Mouse (Mus musculus): ENCODE measurements around the gene Mrpl27.
"Not testable (repeated sequence)": the region's sequence is repeated elsewhere in the genome, so short reads cannot be mapped to it uniquely, and the experiment has no call there.

The Mrpl27 gene

DNA sequence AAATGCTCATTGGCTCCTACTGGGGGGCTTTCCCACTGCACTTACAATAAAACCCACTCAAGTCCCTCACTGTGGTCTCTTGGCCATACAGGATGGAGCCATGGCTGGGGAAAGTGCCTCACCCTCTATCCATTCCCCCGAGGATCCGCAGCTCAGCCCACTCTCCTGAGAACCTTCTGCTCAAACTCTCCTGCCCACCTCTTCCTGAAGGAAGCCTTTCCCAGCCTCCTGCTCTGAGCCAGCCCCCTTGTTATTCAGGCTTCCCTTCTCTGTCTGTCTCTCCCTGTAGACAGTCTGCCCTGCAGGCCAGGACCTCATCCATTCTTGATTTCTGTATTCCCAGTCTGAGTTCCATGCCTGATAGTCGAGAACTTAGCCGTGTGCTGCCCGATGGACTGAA, 21.4 kb downstream of the Mrpl27 start:
- no peak for DNase-seq (ENCODE audit: low spot score)

DNA sequence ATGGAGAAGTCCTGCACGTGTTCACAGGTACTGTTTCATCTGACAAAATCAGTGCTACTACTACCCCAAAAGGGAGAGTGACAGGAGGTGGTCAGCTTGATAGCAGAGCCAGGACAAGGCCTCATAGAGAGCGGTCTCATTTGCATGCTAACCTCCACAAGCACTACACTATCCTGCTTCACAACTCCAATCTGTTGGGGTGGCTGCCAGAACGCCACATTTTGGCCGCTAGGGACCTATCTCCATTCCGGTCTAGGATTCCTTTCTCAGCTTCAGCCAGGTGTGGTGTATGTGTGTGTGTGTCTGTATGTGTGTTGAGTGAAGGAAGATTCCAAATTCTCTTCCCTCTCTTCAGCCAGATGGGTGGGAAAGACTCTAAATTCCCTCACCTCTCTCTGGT, 21.9 kb downstream of the Mrpl27 start:
- no peak for DNase-seq (ENCODE audit: low spot score)

DNA sequence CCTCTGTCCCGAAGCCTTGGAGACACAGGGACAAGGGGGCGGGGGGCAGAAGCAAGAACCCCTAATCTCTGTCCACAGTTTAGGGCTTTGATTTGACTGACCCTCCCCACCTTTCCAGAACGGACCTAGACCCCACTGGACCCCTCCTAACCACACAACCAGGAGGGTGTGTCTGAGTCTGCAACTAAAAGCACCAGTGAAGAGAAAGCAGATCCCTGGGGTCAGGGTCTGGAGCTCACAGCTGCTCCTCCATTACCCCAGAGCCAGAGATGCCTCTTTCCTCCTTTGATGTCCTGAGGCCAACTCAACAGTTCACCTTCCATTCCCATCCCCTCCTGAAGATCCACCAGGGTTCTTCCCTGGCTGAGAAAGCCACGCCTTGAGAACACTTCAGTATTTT, 22.7 kb downstream of the Mrpl27 start:
- DNase-seq (ENCODE audit: low spot score) = no peak

DNA sequence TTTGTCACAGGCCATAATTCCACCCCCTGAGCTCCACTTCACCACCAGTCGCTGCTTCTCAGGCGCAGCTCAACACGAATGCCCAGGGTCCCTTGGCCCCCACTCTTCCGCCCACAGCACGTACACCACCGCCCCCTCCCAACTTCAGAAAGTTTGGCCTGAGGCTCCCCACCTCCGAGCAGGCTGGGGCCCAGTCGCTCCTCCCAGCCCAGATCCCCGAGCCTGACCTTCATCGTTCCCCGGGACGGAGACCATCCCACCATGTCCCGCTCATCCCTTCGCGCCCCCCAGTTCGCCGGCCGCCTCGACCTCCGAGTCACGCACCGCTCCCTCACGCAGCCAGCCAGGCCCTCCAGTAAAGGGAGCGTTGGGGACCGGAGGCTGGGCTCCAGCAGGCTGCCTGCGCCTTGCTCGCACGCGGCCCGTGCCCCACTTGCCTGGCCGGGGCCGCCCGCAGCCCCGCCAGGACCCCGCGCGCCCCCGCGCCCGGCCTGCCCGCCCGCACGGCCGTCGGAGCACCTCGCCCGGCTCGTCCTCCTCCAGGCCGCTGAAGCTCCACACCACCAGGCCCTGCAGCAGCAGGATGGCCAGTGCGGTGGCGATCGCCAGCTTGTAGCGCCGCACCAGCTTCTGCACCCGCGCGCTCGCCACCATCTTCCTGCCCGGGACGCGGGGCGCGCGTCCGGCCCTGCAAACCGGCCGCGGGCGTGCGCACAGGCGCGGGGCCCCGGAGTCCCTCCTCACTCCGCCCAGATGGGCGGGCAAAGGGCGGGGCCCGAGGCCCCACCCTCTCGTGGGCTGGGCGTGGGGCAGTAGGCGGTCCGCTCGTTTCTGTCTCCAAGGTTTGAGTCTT, 23.4 kb downstream of the Mrpl27 start, which contains the start of gene Xylt2:
Xylt2 (minus strand) TSS at position 762 of the 853 bp plus-strand sequence.
- peak; percentile 96 for DNase-seq (ENCODE audit: low spot score)

DNA sequence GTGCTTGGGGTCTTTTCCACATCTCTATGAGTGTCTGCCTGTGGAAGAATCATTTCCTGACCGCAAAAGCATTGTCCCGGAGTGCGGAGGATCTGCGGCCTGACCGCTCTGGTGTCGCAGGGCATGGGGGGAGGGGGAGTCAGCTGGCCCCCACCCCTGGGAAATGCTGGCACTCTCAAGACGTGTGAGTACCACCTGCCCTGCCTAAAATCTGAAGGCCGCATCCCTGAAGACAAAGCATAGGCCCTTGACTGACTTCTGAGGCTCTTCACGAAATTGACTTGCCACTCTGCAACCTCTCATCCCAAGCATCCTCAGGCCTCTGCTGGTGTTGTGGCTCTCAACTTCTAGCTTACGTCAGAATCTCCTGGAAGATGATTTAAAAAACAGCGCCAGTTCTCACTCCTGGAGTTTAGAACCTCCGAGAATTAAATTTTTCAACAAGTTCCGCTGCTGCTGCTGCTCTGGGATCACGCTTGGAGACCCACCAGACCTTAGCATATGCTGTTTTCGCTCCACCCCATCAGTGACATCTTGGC, 24.1 kb downstream of the Mrpl27 start:
- no peak for DNase-seq (ENCODE audit: low spot score)

DNA sequence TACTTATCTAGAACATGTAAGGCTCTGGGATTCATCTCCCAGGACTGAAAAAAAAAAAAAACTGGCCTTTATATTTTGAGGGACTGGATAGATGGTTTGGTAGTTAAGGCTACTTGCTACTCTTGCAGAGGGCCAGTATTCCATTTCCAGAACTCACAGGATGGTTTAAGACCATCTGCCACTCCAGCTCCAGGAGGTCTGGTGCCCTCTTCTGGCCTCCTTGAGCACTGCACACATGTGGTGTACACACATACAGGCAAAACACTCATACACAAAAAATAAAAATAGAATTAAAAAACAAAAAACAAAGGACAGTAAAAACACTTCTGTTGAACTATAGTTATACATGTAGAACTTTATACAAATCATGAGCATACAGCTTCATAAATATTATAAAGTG, 27.1 kb downstream of the Mrpl27 start:
- no peak for DNase-seq (ENCODE audit: low spot score)

DNA sequence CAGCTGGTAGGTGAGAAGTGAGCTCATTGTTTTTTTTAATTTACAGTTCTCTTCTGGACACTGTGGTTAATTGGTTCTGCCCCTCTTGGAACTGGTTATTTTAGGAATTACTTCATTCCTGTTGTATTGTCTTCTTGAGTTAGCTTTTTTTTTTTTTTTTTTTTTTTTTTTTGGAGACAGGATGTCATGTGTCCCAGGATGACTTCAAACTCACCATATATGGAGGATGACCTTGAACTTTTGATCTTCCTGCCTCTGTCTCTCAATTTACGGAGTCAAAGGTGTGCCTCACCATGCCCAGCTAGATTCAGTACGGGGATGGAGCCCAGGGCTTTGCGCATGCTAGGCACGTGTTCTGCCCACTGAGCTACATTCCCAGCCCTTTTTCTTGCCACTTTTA, 28.1 kb downstream of the Mrpl27 start:
- DNase-seq (ENCODE audit: low spot score) = no peak

DNA sequence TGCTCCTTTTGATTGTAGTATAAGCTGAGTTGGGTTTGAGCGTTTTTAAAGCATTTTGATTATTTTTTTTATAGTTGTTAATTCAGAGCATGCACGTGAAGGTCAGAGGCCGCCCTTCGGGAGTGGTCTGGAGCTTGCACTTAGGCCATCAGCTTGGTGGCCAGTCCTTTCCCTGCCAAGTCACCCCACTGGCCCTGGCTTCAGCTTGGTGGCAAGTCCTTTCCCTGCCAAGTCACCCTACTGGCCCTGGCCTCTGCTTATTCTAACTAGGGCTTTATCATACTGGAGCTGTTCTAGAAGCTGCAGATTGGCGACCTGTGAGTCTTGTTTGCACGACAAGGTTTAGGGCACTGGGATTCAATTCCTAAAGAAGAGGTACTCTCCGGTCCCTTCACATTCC, 28.9 kb downstream of the Mrpl27 start:
- DNase-seq (ENCODE audit: low spot score) = no peak

DNA sequence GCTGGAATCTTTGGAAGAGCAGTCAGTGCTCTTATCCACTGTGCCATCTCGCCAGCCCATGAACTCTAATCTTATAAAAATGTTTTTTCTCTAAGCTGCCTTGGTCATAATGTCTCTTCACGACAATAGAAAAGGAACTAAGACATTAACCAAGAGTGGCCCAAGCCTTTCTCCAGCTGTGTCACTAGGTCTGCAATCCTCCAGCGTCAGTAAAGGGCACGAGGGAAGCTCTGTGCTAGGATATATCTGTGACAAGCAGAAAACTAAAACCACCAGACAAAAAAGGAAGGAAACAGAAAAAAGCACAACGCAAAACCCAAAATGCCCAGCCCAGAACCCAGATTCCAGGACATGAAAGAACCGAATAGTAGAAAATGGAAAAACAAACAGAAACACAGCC, 33.6 kb downstream of the Mrpl27 start:
- no peak for DNase-seq (ENCODE audit: low spot score)

DNA sequence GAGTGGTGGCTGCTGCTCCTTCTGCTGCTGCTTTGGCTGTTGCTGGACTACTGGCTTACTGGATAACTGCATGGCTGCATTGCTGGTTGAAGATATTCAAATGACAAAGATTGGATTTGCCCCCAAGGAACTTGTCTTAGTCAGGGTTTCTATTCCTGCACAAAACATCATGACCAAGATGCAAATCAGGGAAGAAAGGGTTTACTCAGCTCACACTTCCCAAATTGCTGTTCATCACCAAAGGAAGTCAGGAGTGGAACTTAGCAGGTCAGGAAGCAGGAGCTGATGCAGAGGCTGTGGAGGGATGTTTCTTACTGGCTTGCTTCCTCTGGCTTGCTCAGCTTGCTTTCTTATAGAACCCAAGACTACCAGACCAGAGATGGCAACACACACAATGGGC, 38.9 kb downstream of the Mrpl27 start:
- DNase-seq (ENCODE audit: low spot score) = not testable (repeated sequence)

DNA sequence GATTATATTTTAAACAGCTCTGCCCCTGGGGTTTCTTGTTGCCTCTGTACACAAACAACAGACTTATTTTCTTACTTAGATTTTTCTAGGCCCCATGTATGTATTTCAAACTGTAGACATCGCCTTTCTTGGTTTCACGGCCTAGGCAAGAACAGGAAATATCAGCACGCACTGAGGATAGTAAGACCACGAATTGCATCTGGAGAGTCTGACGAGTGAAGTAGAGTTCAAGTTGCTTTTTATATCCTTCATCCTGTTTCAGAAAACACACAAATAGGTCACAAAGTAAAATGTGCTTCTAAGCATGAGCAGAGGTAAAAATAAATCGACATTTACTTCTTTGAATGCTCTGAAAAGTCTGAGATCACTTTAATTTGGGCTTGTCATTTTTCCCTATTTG, 41.9 kb downstream of the Mrpl27 start:
- DNase-seq (ENCODE audit: low spot score) = no peak

DNA sequence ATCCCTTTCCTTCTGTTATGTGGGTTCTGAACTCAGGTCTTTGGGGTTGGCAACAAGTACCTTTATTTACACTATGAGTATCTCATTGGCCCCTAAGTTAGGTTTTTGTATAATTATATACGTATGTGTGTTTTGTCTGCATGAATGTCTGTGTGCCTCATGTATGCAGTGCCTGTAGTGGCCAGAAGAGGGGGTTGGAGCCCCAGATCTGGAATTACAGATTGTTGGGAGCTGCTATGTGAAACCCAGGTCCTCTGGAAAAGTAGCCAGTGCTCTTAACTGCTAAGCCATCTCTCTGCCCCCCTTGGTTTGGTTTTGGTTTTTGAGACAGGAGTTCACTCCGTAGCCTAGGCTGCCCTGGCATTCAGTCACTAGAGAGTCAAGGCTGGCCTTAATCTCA, 43.6 kb downstream of the Mrpl27 start:
- no peak for DNase-seq (ENCODE audit: low spot score)

DNA sequence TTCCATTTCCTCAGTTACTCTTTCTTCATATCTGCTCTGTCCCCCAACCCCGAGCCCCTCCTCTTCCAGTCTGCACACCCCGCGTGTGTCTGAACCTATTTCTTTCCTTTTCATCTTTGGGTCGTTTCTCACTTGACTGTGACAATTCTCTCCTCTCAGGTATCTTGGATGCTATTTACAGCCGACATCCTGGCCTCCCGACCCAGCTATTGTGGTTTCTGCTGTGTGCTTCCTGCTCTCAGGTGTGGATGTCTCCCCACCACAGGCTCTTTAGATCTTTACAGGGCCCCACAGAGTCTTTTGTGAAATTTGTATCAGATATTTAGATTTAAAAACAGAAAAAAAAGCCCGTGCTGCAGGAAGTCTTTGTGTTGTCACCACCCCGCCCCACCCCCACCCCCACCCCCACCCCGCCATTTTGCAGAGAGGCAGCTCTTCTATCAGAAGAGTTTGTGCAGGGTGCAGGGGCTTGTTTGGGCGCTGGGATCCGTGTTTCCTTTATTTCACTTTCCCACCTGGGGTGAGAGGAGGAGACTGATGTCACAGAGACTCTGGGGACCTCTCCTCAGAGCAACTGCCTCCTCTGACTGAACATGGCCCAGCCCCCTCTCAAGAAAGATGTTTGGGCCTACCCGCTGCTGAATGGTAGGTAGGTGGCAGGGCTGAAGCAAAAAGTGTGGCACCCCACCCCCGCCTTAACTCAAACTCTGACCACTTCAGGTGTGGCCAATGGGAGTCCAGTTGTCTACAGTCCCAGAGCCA, 44.3 kb downstream of the Mrpl27 start:
- no peak for DNase-seq (ENCODE audit: low spot score)

DNA sequence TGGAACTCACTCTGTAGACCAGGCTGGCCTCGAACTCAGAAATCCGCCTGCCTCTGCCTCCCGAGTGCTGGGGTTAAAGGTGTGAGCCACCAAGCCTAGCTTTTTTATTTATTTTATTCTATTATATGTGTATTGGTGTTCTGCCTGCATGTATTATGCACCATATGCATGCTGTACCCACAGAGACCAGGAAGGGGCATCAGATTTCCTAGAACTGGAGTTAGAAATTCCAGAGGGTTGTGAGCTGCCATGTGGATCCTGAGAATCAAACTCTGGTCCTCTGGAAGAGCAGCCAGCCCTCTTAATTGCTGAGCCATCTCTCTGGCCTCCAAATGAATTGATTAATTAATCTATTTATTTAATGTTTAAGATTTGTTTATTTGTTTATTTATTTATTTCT, 45.8 kb downstream of the Mrpl27 start:
- no peak for DNase-seq (ENCODE audit: low spot score)

DNA sequence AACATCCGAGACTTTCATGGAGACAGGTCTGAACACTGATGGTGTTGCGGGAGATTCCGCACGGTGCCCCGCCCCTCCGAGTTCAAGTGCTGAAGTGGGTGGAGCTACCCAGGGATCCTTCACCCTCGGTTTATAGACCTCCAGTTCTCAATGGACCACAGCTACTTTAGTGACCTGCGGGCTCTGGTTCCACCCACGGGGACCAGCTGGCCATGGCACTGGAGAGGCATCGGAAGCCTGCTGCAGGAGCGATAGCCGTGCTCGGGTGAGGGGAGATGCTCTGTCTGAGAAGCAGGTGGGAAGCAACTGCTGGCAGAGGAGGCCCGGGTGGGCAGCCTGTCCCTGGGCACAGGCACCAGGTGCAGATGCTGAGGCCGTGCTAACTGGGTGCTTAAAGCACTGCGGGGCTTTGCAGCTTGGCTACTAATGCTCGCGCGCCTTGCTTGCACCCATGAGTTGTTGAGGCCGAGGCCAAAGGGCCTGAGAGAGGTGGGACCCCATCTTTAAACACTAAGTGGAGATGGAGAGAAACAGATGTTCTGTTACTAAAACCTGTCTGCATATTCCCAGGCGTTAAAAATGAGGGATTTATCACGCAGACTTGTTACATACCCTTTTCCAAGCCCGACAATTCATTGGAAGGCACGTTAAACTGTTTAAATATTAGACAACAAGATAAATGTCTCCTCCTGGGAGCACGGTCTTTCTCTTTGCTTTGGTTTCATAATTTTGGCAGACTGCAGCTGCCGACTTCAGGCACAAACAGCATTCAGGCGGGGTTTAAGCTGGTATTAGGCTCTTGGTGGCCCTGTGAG, 48.0 kb downstream of the Mrpl27 start:
- DNase-seq (ENCODE audit: low spot score) = no peak

DNA sequence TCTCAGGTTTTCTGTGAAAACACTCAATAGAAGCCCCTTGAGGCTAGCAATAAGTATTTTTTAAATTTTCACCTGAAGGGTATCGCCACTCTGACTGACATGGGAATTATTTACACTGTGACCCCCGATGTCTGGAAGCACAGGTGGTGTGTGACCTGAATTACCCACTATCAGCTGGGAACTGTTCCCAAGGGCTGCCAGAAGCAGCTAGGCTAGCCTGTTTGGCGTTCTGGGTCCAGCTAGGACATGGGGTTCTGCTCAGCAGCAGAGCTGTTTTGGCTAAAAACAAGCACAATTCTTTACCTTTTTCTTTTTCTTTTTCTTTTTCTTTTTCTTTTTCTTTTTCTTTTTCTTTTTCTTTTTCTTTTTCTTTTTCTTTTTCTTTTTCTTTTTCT, 48.6 kb downstream of the Mrpl27 start:
- no peak for DNase-seq (ENCODE audit: low spot score)

DNA sequence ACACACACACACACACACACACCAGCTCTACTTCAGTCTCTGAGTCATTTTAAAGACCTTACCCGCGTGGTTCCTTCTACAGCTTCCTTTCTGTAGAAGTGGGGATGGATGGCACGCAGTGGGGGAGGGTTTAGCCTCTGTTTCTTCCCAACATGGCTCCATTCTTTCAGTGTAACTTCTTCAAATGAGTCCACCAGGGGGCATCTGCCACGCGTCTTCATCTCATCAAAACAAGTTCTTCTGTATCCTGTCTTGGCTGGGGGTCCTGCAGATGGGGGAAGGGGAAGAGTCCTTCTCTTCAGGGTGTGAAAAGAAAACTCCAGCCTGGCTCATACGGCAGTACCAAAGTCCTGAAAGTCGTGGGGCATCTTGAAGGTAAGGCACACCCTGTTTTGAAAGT, 50.5 kb downstream of the Mrpl27 start:
- no peak for DNase-seq (ENCODE audit: low spot score)

DNA sequence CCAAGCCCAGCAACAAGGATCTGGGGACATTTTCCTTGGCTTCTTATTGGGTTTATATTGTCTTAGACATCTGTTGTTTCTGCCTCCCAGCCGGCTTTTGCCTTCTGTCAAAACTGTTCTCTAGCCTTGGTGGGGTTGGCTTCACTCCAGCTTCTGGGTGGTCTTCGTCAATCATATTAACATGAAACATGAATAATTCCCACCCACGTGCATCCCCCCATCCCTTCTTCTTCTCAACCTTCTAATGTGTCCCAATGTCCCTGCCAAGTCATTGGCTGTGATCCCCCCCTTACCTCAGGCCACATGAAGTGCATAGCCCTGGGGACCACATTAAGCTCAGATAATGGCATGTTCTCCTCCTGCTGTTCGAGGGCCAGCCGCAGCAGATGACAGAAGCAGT, 50.9 kb downstream of the Mrpl27 start, which contains the start of gene Gm11541:
Gm11541 (minus strand) TSS at position 28 of the 400 bp plus-strand sequence.
- no peak for DNase-seq (ENCODE audit: low spot score)

Data from embryo, embryonic 10.5 days (tissue).